Mouse (Mus musculus): ENCODE data around the gene Syna. TPM values are rescaled to one million over a fixed set of nuclear protein-coding genes. Genes with fewer than 3 reads are reported as not detected.
A peak's percentile ranks its signal among the peaks of the same experiment; 100 is the strongest.

Gene Syna
- 1 to 10 TPM; 3.1 to 5.1 TPM for total RNA-seq (2021)
- long read RNA-seq: 0 reads

DNA sequence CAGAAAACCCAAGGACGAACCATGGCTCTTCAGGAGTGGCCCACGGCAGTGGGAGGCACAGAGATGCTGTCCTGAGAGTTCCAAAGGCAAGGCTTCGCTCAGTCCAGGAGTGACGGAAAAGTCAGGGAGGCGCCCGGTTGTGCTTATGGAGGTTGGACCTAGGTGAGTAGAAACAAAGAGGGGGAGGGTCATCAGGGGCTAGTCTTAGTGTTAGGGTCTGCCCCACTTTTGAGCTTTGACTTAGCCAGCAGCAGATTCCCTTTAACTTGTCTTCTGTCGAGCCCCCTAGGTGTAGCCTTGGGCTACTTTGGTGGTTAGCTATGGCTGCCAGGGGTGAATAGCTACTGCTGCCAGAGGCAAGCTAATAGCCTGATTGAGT lies at the start of gene Syna:
Syna (minus strand) TSS at position 101 of the 379 bp plus-strand sequence.
- DNase-seq (ENCODE audit: low spot score in 2 of 2): no peak

DNA sequence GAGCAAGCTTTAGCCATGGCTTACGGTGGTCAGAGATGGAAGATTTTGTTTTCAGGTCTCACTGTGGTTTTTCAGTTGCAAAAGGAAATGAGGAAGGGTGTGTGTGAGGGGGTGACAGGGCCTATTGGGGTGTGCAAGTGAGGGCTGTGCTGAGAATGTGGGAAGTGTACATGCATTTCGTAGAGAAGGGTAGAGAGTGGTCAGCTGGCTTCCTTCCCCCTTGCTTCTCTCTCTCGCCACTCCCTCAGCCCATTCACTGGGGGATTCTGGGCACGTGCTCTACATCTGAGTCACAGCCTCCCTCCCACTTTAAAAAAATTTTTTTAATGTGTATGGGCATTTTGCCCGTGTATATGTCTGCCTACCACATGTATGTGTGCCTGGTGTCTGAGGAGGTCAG lies 47.1 kb upstream of the Syna start:
- no peak for DNase-seq (ENCODE audit: low spot score in 2 of 2)

GRCm38 (mm10) chr5:134606314-134606713 lies 46.3 kb upstream of the Syna start:
- DNase-seq (ENCODE audit: low spot score in 2 of 2): no peak

- no peak for DNase-seq (ENCODE audit: low spot score in 2 of 2)
Observed at GRCm38 (mm10) chr5:134604376-134604775, 44.4 kb upstream of the Syna start.

DNA sequence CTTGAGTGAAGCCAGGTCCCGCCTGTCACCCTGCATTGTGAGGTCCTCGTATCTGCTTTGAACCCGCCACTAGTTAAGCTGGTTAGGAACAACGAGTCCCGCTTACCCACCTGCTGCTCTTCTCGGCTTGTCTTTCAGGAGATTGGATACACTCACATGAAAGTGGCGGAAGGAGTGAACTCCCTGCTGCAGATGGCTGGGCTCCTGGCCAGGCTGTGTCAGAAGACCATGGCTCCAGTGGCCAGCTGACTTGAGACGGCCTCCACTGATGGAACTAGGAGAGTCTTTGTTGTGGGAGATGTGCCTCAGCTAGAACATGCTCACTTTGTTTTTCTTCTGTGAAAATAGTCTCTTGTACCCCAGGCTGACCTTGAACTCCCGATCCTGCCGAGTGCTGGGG lies 37.7 kb upstream of the Syna start:
- DNase-seq (ENCODE audit: low spot score in 2 of 2): no peak

DNA sequence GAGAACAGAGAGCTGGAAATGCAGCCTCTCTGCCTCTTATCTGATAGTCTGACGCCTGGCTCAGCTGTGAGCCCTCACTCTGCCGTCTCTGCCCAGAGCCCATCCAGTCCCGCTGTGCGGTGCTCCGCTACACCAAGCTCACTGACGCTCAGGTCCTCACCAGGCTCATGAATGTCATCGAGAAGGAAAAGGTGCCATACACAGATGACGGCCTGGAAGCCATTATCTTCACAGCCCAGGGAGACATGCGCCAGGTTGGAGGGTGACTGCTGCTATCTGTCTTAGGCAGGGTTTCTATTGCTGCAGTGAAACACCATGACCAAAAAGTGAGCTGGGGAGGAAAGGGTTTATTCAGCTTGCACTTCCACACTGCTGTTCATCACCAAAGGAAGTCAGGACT lies 33.1 kb upstream of the Syna start:
- no peak for DNase-seq (ENCODE audit: low spot score in 2 of 2)

GRCm38 (mm10) chr5:134592026-134592581 lies 32.1 kb upstream of the Syna start:
- DNase-seq (ENCODE audit: low spot score in 2 of 2): no peak

DNA sequence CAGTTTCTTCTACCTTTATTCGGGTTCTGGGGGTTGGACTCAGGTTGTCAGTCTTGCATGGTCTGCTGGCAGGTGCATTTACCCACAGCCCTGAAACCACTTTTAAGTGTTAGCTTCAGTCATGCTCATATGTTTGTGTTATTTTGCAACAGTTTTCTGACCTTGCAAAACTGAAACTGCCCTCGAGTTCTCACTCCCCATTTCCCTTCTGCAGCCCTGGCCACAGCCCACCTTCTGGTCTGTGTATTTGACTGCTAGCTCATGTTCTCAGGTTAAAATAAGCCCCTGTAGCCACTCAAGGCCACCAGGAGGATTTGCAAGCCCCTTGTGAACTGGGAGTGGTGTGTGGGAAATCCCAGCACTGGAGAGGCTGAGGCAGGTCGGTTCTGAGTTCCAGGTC lies 29.9 kb upstream of the Syna start:
- DNase-seq (ENCODE audit: low spot score in 2 of 2): no peak

DNA sequence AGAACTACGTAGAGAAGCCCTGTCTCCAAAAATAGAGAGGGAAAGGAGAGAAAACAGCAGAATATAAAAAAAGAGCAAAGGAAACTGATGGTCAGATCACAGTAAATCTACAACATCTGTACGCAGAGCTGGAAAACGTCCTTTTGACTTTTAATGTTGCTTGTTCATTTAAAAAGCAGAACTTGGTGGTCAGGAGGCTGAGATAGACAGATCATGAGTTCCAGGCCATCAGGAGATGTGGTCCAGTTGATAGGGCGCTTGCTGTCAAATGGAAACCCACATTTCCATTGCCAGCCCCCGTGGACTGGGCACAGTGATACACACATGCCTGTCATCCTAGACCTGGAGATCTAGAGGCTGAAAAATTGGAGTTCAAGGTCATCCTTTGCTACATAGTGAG lies 24.8 kb upstream of the Syna start:
- no peak for DNase-seq (ENCODE audit: low spot score in 2 of 2)

GRCm38 (mm10) chr5:134583884-134584213 lies 23.9 kb upstream of the Syna start:
- DNase-seq (ENCODE audit: low spot score in 2 of 2): no peak

GRCm38 (mm10) chr5:134583006-134583883 lies 23.3 kb upstream of the Syna start:
- DNase-seq (ENCODE audit: low spot score in 2 of 2): no peak

- DNase-seq (ENCODE audit: low spot score in 2 of 2): peak; percentile 98 to 99
Observed at GRCm38 (mm10) chr5:134582221-134582907, 22.4 kb upstream of the Syna start.

DNA sequence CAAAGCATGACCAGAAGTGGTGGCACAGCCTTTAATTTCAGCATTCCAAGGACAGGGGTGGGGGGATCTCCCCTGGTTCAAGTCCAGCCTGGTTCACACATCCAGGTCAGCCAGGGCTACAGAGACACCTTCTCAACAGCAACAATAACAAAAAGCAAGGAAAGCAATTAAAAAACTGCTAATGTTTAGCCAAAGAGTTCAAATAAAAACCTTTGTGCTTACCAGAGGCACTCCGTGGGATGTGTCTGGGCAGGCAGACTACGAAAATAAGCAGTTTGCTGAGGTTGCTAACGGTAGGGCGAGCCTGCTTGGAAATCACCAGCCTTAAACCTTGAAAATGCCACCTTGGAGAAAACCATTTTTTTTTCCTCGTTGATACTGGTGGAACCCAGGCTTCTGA lies 21.2 kb upstream of the Syna start, which contains the start of gene Rfc2:
Rfc2 (plus strand) TSS at position 221 of the 400 bp plus-strand sequence.
- no peak for DNase-seq (ENCODE audit: low spot score in 2 of 2)

- no peak for DNase-seq (ENCODE audit: low spot score in 2 of 2)
Observed at GRCm38 (mm10) chr5:134579135-134579534, 19.2 kb upstream of the Syna start.

- no peak for DNase-seq (ENCODE audit: low spot score in 2 of 2)
Observed at GRCm38 (mm10) chr5:134577534-134577933, 17.6 kb upstream of the Syna start.

- DNase-seq (ENCODE audit: low spot score in 2 of 2): no peak
Observed at GRCm38 (mm10) chr5:134576517-134577220, 16.7 kb upstream of the Syna start.

DNA sequence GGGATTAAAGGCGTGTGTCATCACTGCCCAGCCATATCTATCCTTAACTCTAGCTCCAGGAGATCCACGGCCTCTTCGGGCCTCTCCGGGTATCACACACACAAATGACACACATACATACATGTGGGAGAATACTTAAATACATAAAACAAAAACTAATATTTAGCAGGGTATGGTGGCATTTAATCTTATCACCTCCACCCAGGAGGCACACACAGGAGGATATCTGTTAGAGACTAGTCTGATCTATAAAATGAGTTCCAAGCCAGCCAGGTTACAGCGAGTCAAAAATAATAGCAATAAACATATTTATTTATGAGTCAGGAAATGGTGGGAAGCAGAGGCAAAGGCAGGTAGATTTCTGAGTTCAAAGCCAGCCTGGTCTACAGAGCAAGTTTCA lies 15.9 kb upstream of the Syna start:
- DNase-seq (ENCODE audit: low spot score in 2 of 2): no peak

DNA sequence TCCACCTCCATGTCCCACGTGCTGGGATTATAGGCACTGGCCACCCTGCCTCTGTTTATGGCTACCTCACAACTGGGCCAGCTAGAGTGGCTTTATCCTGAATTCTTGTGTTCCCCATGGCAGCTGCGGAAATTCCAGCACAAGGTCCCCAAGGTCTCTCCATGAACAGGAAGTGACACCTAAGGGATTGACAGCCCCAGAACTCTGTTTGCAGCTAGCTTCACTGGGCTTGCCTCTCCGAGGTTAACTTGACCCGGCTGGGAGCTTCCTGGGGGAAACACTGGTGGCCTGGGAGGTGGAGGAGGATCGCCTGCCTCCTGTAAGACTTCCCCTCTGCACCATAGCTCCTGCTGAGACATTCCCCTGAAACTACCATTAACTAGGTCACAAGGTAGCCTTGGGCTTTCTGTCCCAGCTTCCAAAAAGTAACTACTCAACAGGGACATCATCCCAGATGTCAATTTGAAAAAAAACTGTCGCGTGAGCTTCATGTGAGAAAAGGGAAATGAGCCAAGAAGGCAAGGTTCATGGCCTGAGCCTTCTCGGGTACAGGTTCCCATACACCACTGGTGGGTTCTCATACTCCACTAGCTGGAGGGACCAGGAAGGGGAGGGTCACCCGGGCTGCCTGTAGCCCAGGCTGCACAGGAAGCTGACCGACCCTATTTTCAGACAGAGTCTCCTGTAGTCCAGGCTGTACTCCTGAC lies 12.7 kb upstream of the Syna start:
- no peak for DNase-seq (ENCODE audit: low spot score in 2 of 2)

DNA sequence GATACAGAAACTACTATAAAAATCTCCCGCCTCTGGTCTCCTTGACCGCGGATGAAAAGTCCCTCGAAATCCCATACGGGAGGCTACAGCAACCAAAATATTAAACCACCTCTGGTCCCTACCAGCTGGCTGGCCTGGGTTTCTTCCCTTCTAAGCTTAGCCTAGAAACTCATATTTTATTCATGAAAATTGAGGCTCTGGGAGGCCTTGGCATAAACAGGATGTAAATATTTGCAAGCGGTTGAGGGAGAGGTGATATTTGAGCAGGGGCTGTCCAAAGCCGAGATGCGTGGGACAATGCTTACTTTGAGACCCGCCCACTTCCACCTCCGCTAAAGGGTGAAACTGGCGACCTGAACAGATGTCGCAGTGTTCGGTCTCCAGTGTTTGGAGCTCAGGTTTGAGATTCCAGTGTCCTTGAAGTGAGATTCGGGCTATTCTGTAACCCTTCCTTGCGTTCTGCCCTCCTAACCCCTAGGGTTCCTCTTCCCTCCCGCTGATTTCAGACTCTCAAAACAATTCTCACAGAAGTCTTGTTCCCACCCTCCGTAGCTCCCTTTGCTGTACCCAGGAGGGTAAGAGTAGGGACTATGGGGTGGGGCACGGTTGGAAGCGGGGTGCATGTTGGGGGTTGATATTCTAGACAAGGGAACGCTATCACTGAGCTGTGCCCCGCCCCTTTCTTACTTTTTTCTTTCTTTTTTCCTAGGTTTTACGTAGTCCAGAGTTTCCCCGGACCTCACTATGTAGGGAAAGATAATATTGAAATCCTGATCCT lies 11.9 kb upstream of the Syna start:
- DNase-seq (ENCODE audit: low spot score in 2 of 2): peak in 1 of 2 experiments; percentile 51

DNA sequence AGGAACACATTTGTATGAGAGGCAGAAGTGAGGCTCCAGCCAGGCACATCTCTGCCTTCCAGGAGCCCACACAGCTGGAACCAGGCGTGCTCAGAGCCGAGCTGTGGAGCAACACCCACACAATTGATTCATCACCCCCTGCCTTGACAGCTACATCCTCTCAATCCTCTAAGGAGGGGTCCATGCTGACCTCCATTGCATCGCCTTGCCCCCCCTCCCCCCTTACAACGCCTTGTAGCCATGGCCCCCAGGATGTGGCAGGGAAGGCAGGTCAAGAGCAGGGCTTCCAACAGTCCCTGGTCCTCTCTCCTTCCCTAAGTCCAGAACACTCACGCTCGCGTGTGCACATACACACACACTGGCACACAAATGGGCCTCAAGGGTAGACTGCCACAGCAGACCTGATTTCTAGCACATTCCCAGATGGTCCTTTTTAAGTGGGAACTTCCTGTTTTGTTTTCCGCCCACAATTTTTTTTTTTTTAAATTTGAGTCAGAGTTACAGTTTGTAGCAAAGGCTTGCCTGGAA lies 9.1 kb upstream of the Syna start:
- no peak for DNase-seq (ENCODE audit: low spot score in 2 of 2)

Data from layer of hippocampus, postnatal 10 days (tissue).